ENCODE assay signal across 20 mouse cellular contexts in genomic region chr9:115005446-115005845, GRCm38 (mm10). TPM values are rescaled to one million over a fixed set of nuclear protein-coding genes. Genes with fewer than 3 reads are reported as not detected.
DNase-seq lines count a peak whose midpoint lies in the region; ATAC-seq lines count a peak whose summit lies in the region.
"Had no signal": no experiment of that assay in that cellular context is flagged by ENCODE, and none has a peak within 500 bp of the region (broad histone marks: within the 10 kb centered on the region; RNA-seq: fewer than 3 reads in every experiment).

No protein-coding gene starts in this region.

- peak; percentile 67 for DNase-seq in kidney, adult 18-20 months
- DNase-seq in kidney, postnatal 4 days: no peak
- DNase-seq in right cerebral cortex, postnatal 14 days: peak; percentile 2
- no peak for DNase-seq in right cerebral cortex, postnatal 36 days (ENCODE audit: low spot score in 2 of 2)
- DNase-seq in kidney, postnatal 25 days: peak; percentile 45 to 76
- no peak for DNase-seq in gastrocnemius, postnatal 10 days
- DNase-seq: adrenal gland, postnatal 25 days; cerebellum, adult 2 months; cerebellum, postnatal 14 days; heart, postnatal 10 days; right cerebral cortex, postnatal 4 days; thymus, adult 2 months; thymus, postnatal 4 days had no signal

- no peak for ATAC-seq in megakaryocyte-erythroid progenitor cell, adult 5-6 weeks (replicated peaks; ENCODE audit: low FRiP score, low TSS enrichment, poor library complexity, severe bottlenecking)
- ATAC-seq: CD4-positive, CD25-positive, alpha-beta regulatory T cell, adult 4 months; forebrain, embryonic 14.5 days; intestine, postnatal 0 days; midbrain, embryonic 16.5 days had no signal

RNA-seq across cellular contexts. Expression of gene Rps27rt, which starts 22.9 kb away (rescaled TPM):
- 295 and 358 TPM in 2 replicates for total RNA-seq in megakaryocyte-erythroid progenitor cell, adult 5-6 weeks (2014; fragmentation: Nextera tagmentation)
- 148 and 204 TPM in 2 replicates for total RNA-seq in megakaryocyte-erythroid progenitor cell, adult 5-6 weeks (2017)
- total RNA-seq in gastrocnemius, postnatal 10 days (2021): 10 to 100 TPM; 28.1 to 40.6 TPM

RNA-seq across cellular contexts. Expression of gene Osbpl10, which starts 27.1 kb away (rescaled TPM):
- total RNA-seq in megakaryocyte-erythroid progenitor cell, adult 5-6 weeks (2014; fragmentation: Nextera tagmentation): 0.50 TPM in 1 of 2 replicates, not detected in the other
- 0.53 and 1.8 TPM in 2 replicates for total RNA-seq in megakaryocyte-erythroid progenitor cell, adult 5-6 weeks (2017)
- total RNA-seq in gastrocnemius, postnatal 10 days (2021): 1 to 10 TPM; 8.7 to 9.6 TPM
- total RNA-seq: megakaryocyte progenitor cell, adult 5-6 weeks; neutrophil, adult 5-6 weeks had no signal

Comparison
In these comparisons a context has a peak if more than half of its experiments do, and no peak if none do; other contexts are left out.
1. DNase-seq: peak in kidney, adult 18-20 months (single experiment), right cerebral cortex, postnatal 14 days (single experiment) and kidney, postnatal 25 days (2 of 2); none in kidney, postnatal 4 days (0 of 2), right cerebral cortex, postnatal 36 days (0 of 2) and gastrocnemius, postnatal 10 days (single experiment).